Mouse (Mus musculus) right cerebral cortex, postnatal 10 days (tissue): Measurements from ENCODE around the gene Dcdc2a.

Experiments used
- DNase-seq, 2 experiments: peaks; one replicate each; pipeline ENCODE4 v3.0.0; 2021; ENCODE audit warnings: low spot score in 2 of 2

Gene Dcdc2a

GRCm38 (mm10) chr13:25168891-25169290 is 113.1 kb downstream of the Dcdc2a start:
- no peak for DNase-seq

GRCm38 (mm10) chr13:25177835-25178234 is 122.0 kb downstream of the Dcdc2a start:
- DNase-seq, result no peak

GRCm38 (mm10) chr13:25178236-25179001 is 122.6 kb downstream of the Dcdc2a start:
- no peak for DNase-seq

- no peak for DNase-seq
Measured at GRCm38 (mm10) chr13:25186436-25187325, 130.9 kb downstream of the Dcdc2a start.

- DNase-seq, result peak in 1 of 2 experiments; percentile 39
Measured at GRCm38 (mm10) chr13:25187326-25187710, 131.5 kb downstream of the Dcdc2a start.

GRCm38 (mm10) chr13:25189419-25190144 is 133.8 kb downstream of the Dcdc2a start:
- no peak for DNase-seq

- no peak for DNase-seq
Measured at GRCm38 (mm10) chr13:25190218-25190617, 134.4 kb downstream of the Dcdc2a start.

GRCm38 (mm10) chr13:25195706-25196105 is 139.9 kb downstream of the Dcdc2a start:
- peak in 1 of 2 experiments; percentile 37 for DNase-seq

GRCm38 (mm10) chr13:25199916-25200315 is 144.1 kb downstream of the Dcdc2a start:
- no peak for DNase-seq

- DNase-seq, result no peak
Measured at GRCm38 (mm10) chr13:25206950-25207349, 151.1 kb downstream of the Dcdc2a start.

GRCm38 (mm10) chr13:25218394-25218793 is 162.6 kb downstream of the Dcdc2a start:
- DNase-seq, result no peak

GRCm38 (mm10) chr13:25220186-25220787 is 164.5 kb downstream of the Dcdc2a start:
- DNase-seq, result no peak

GRCm38 (mm10) chr13:25251893-25252292 is 196.1 kb downstream of the Dcdc2a start:
- DNase-seq, result no peak

- DNase-seq, result no peak
Measured at GRCm38 (mm10) chr13:25254478-25255263, 198.9 kb downstream of the Dcdc2a start.

- DNase-seq, result peak in 1 of 2 experiments; percentile 36
Measured at GRCm38 (mm10) chr13:25257608-25258007, 201.8 kb downstream of the Dcdc2a start.
